Mouse (Mus musculus) spleen, adult 2 months (tissue): ENCODE data around the gene Cox19. TPM values are rescaled to one million over a fixed set of nuclear protein-coding genes. Genes with fewer than 3 reads are reported as not detected.
A peak's percentile ranks its signal among the peaks of the same experiment; 100 is the strongest.

ENCODE experiments used
- DNase-seq, 2 experiments: peaks; one replicate each; pipeline versions ENCODE4 v3.0.0 to v3.0.0-alpha.2; 2012 to 2021; ENCODE audit warnings: low spot score in 2 of 2, low read depth in 1 of 2
- H3K27ac ChIP-seq: fragments of 200-500 bp; 2 replicates; pipeline ENCODE4 v1.5.1; 2012; ENCODE audit warnings: low read length, inconsistent platforms; ENCODE audit not compliant: insufficient read depth
- H3K27me3 ChIP-seq: fragments of 200-500 bp; 2 replicates; pipeline ENCODE4 v1.6.1; 2012; ENCODE audit warnings: mild to moderate bottlenecking, moderate library complexity, low read length, inconsistent platforms; ENCODE audit not compliant: control insufficient read depth, insufficient read depth
- H3K36me3 ChIP-seq: fragments of 200-500 bp; 2 replicates; pipeline ENCODE4 v1.6.1; 2012; ENCODE audit warnings: mild to moderate bottlenecking, low read length, inconsistent platforms; ENCODE audit not compliant: control insufficient read depth, insufficient read depth
- H3K4me1 ChIP-seq: fragments of 200-500 bp; 2 replicates; pipeline ENCODE4 v1.6.1; 2011; ENCODE audit warnings: inconsistent platforms; ENCODE audit not compliant: control insufficient read depth, insufficient read depth, insufficient read length
- H3K4me3 ChIP-seq: fragments of 200-500 bp; 2 replicates; pipeline ENCODE4 v1.5.1; 2011; ENCODE audit warnings: mild to moderate bottlenecking, inconsistent platforms; ENCODE audit not compliant: insufficient read depth, insufficient read length; ENCODE audit errors: extremely low read depth
- CTCF ChIP-seq: fragments of 200-500 bp; IDR thresholded peaks from 2 replicates; pipeline ENCODE4 v1.5.1; 2011; ENCODE audit warnings: mild to moderate bottlenecking, inconsistent platforms; ENCODE audit not compliant: insufficient read depth, insufficient read length, insufficient replicate concordance; ENCODE audit errors: extremely low read depth
- POLR2A ChIP-seq: fragments of 200-500 bp; IDR thresholded peaks from 2 replicates; pipeline ENCODE4 v1.6.1; 2011; ENCODE audit warnings: low read depth, low read length, inconsistent platforms
- WGBS: fragments of 180-500 bp; shearing (Covaris S2); methylation state at CpG from one replicate; pipeline ENCODE4 v1.1.7; 2018; 5-methylcytosine and 5-hydroxymethylcytosine counted together
- polyA plus RNA-seq: library from polyadenylated mRNA; depleted of rRNA; stranded (reverse); fragments of >200 nt; gene quantifications from 2 replicates; pipeline ENCODE4 v1.2.3, GENCODE M21; 2012; rRNA removed

The Cox19 gene
- 27.2 and 36.2 TPM in 2 replicates for polyA plus RNA-seq

DNA sequence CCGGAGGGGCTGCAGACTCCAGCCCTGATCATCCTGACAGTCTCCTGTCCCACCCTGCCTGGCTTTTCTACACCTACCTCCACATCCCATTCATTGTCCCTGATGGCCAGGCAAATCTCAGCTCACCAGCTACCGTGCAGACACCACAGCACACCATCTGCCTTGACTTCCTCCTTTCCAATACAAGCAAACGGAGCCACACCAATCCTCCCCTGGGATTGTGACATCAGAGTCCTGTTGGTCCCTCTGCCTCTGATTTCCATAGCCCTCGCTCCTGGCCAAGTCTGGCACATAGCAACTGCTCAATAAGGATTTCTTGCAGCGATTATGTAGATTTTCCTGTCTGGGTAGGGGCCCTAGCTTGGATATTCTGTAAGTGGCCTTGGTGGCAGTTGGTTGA lies at the start of gene Cox19:
Gene Cox19, minus strand, starts transcription at position 285 of the 400 bp plus-strand sequence.
- TF ChIP-seq CTCF (no peak), POLR2A (no peak)
- 36% methylated on average over 5 of the region's 5 CpGs for WGBS
- no peaks in the 10 kb centered on the region for H3K4me1 ChIP-seq
- no peaks in the 10 kb centered on the region for H3K36me3 ChIP-seq
- H3K27me3 ChIP-seq: no peaks in the 10 kb centered on the region
- H3K4me3 ChIP-seq: no peak within 1 kb of the TSS
- no peak within 1 kb of the TSS for H3K27ac ChIP-seq
- no peak for DNase-seq

DNA sequence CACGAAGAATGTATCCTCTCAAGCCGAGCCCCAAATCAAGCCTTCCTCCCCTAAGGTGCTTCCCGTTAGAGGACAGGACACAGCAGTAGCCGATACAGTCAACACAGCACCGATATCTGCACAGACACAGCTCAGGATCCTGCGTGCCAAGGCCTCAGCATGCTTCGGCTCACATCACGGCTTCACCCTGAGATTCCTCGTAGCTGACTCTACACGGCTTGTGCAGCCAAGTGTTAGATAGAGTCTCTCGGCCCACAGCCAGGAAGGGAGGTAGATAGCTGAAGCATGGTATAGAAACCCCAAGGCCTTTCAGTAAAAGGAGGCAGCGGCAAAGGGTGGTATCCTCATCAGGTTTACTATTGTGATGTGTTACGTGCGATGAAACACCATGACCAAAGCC lies 48.8 kb upstream of the Cox19 start:
- WGBS: 91% methylated on average over 14 of the region's 14 CpGs
- H3K36me3 ChIP-seq: no peaks in the 10 kb centered on the region

DNA sequence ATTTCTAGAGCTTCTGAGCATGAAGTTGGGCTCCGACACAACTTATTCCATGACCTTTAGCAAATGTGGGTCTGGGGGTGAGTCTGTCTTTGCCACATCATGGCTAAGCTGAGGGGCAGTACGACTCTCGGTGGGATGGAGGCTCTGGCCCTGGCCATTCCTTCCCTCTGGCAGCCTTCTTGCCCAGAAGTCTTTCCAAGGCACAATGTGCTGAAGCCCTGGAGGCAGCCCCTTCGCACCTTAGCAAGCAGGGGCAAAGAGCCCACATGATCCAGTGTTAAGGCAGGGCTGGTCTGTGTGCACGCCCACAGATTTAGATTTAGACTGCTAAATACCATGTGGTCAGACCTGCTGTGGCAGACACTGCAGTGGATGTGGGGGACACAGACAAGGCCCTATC lies 47.6 kb upstream of the Cox19 start:
- Histone ChIP-seq H3K4me3 (no peak overlapping the region), H3K4me1 (peaks cover 17% of the 10 kb centered on the region; the same call in 1 of the 2 replicates), H3K27ac (no peak overlapping the region), H3K36me3 (peaks cover 8% of the 10 kb centered on the region; the same call in 1 of the 2 replicates), H3K27me3 (no peaks in the 10 kb centered on the region)
- TF ChIP-seq CTCF (no peak), POLR2A (no peak)
- 90% methylated on average over 5 of the region's 5 CpGs for WGBS
- no peak for DNase-seq

More for the DNA sequence above, 48.8 kb upstream of the Cox19 start:
- Histone ChIP-seq H3K4me3 (no peak overlapping the region), H3K27me3 (no peaks in the 10 kb centered on the region), H3K27ac (no peak overlapping the region), H3K4me1 (peaks cover 19% of the 10 kb centered on the region; the same call in 1 of the 2 replicates)
- TF ChIP-seq CTCF (no peak), POLR2A (no peak)
- no peak for DNase-seq

DNA sequence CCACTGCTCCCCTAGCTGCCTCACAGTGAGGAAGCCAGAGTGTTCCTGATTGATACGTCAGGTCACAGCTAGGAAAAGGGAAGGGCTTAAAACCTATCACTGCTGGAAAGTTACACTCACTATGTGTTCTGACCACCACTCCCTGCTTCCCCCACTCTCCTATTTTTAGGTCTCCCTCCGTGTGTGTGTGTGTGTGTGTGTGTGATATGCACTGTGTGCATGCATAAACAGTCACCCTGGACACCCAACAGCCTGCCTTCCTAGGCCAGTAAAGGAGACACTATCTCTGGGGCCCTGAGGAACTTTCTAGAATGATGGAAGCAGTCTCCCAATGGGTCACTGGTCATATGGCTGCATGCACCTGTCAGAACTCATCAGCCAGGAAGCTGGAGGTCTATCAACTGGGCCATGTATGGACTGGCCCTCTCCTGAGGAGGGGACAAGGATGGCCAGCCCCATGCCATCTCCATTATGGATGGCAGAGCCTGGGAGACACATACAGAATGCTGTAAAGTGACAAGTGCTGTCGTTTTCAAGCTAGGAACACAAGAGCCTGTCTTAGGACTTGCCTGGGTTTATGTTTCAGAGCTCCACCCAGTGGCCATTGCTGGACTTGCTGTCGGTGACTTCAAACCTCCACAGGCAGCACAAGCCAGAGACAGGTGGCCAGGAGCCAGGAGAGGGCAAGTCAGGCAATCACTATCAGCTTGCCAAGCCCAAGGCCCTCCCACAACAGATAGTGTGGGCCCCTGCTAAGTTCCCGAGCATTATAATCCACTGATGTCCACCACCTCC lies 46.9 kb upstream of the Cox19 start:
- 0 out of 2 replicates have a peak overlapping the region, but pooled peaks have one; percentile 0 for H3K27ac ChIP-seq
- 31% methylated on average over 5 of the region's 5 CpGs for WGBS
- H3K27me3 ChIP-seq: no peaks in the 10 kb centered on the region
- TF ChIP-seq POLR2A (no peak), CTCF (peak; percentile 63; the same call in 1 of the 2 replicates)
- no peak overlapping the region for H3K4me3 ChIP-seq
- peaks cover 11% of the 10 kb centered on the region; the same call in 1 of the 2 replicates for H3K4me1 ChIP-seq
- peak; percentile 82 to 84 for DNase-seq
- peaks cover 12% of the 10 kb centered on the region for H3K36me3 ChIP-seq

DNA sequence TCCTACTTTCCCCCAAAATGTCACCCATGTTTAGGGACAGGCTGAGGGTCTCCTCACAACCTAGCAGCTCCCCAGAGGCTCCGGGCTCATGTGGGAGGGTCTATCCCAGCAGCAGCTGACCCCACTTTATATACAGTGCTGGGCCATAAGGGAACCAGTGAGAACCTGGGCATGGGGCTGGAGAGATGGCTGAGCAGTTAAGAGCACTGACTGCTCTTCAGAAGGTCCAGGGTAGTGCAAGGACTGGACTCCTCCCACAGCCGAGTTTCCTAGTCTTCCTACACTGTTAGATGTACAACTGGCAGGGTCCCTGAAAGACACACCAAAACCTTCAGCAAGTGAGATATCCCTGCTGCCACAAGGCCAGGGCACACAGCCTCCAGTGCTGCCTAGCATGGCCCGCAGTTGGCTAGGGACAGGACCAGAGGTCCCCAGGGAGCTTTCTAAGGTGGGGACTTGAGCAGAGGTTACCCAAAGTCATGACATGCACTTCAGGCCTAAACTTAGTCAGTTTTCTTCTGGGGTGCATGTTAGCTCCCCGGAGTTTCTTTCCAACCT lies 46.2 kb upstream of the Cox19 start:
- Histone ChIP-seq H3K4me1 (peaks cover 10% of the 10 kb centered on the region; the same call in 1 of the 2 replicates), H3K27me3 (no peaks in the 10 kb centered on the region), H3K36me3 (peaks cover 17% of the 10 kb centered on the region), H3K4me3 (no peak overlapping the region), H3K27ac (no peak overlapping the region)
- no peak for TF ChIP-seq CTCF
- no peak for TF ChIP-seq POLR2A
- 84% methylated on average over 4 of the region's 4 CpGs for WGBS
- DNase-seq: no peak

DNA sequence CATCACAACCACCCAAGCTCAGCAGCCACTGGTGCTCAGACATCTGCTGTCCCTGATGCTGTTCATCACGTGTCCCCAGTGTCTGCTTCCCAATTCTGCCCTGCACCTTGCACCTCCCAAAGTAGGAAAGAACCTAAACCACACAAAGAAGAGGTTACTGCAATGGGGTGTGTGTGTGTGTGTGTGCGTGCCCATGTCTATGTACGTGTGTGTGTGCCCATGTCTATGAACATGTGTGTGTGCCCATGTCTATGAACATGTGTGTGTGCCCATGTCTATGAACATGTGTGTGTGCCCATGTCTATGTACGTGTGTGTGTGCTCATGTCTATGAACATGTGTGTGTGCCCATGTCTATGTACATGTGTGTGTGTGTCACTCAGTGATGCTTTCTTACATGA lies 44.3 kb upstream of the Cox19 start:
- Histone ChIP-seq H3K4me3 (no peak overlapping the region), H3K4me1 (peaks cover 10% of the 10 kb centered on the region; the same call in 1 of the 2 replicates), H3K27ac (no peak overlapping the region), H3K36me3 (peaks cover 22% of the 10 kb centered on the region), H3K27me3 (no peaks in the 10 kb centered on the region)
- no peak for DNase-seq
- no peak for TF ChIP-seq POLR2A
- no peak for TF ChIP-seq CTCF
- WGBS: 85% methylated on average over 4 of the region's 4 CpGs
